Mouse (Mus musculus) brain, embryonic 14.5 days (tissue): ENCODE measurements around the gene Lmbr1l.
"Not testable (repeated sequence)": the region's sequence is repeated elsewhere in the genome, so short reads cannot be mapped to it uniquely, and the experiment has no call there.

ENCODE experiments used
- CTCF ChIP-seq: fragments of 200-500 bp; IDR thresholded peaks from 2 replicates; pipeline ENCODE4 v1.5.1; 2012; ENCODE audit warnings: inconsistent platforms, mild to moderate bottlenecking, moderate library complexity, borderline replicate concordance; ENCODE audit not compliant: insufficient read depth, insufficient read length; ENCODE audit errors: extremely low read depth
- POLR2A ChIP-seq: fragments of 200-500 bp; IDR thresholded peaks from 2 replicates; pipeline ENCODE4 v1.6.1; 2012; ENCODE audit warnings: mild to moderate bottlenecking, inconsistent platforms, borderline replicate concordance; ENCODE audit not compliant: poor library complexity, insufficient read depth, insufficient read length, severe bottlenecking; ENCODE audit errors: extremely low read depth

- not testable (repeated sequence) for TF ChIP-seq CTCF, POLR2A
These were observed 33.4 kb upstream of the Lmbr1l start for GRCm38 (mm10) chr15:98951122-98952062.
